Mouse (Mus musculus) spleen, postnatal 36 days (tissue): Measurements from ENCODE around the gene Lpp.

Experiments used
- DNase-seq, 2 experiments: peaks; one replicate each; pipeline ENCODE4 v3.0.0; 2022; ENCODE audit warnings: low spot score in 2 of 2, mixed read lengths in 1 of 2

Lpp gene

GRCm38 (mm10) chr16:24399524-24399923 is 6.2 kb downstream of the Lpp start:
- DNase-seq: no peak

GRCm38 (mm10) chr16:24400776-24401175 is 7.5 kb downstream of the Lpp start:
- DNase-seq: no peak

- no peak for DNase-seq
These were observed 9.5 kb downstream of the Lpp start for GRCm38 (mm10) chr16:24402801-24403200.

GRCm38 (mm10) chr16:24403733-24404380 is 10.6 kb downstream of the Lpp start:
- no peak for DNase-seq

- no peak for DNase-seq
These were observed 13.2 kb downstream of the Lpp start for GRCm38 (mm10) chr16:24406521-24406920.

- no peak for DNase-seq
These were observed 18.0 kb downstream of the Lpp start for GRCm38 (mm10) chr16:24411281-24411680.

- no peak for DNase-seq
These were observed 18.9 kb downstream of the Lpp start for GRCm38 (mm10) chr16:24412193-24412592.

GRCm38 (mm10) chr16:24413059-24413458 is 19.8 kb downstream of the Lpp start:
- DNase-seq: no peak

GRCm38 (mm10) chr16:24418022-24418421 is 24.7 kb downstream of the Lpp start:
- no peak for DNase-seq

GRCm38 (mm10) chr16:24420603-24421120 is 27.4 kb downstream of the Lpp start:
- DNase-seq: no peak

GRCm38 (mm10) chr16:24421687-24422418 is 28.5 kb downstream of the Lpp start:
- no peak for DNase-seq

GRCm38 (mm10) chr16:24423196-24423595 is 29.9 kb downstream of the Lpp start:
- no peak for DNase-seq

GRCm38 (mm10) chr16:24423751-24424150 is 30.4 kb downstream of the Lpp start:
- no peak for DNase-seq

GRCm38 (mm10) chr16:24424356-24424977 is 31.2 kb downstream of the Lpp start:
- no peak for DNase-seq

GRCm38 (mm10) chr16:24425816-24426215 is 32.5 kb downstream of the Lpp start:
- DNase-seq: no peak

- no peak for DNase-seq
These were observed 34.3 kb downstream of the Lpp start for GRCm38 (mm10) chr16:24427606-24428005.

GRCm38 (mm10) chr16:24428055-24428454 is 34.7 kb downstream of the Lpp start:
- no peak for DNase-seq

GRCm38 (mm10) chr16:24428742-24429141 is 35.4 kb downstream of the Lpp start:
- no peak for DNase-seq

- DNase-seq: no peak
These were observed 36.4 kb downstream of the Lpp start for GRCm38 (mm10) chr16:24429691-24430090.

- no peak for DNase-seq
These were observed 38.5 kb downstream of the Lpp start for GRCm38 (mm10) chr16:24431808-24432207.

- no peak for DNase-seq
These were observed 40.3 kb downstream of the Lpp start for GRCm38 (mm10) chr16:24433563-24433962.

GRCm38 (mm10) chr16:24434026-24434425 is 40.7 kb downstream of the Lpp start:
- DNase-seq: no peak
